Mouse (Mus musculus) heart, adult 18-20 months (tissue): ENCODE results near the gene Pld2. TPM values are rescaled to one million over a fixed set of nuclear protein-coding genes. Genes with fewer than 3 reads are reported as not detected.

ENCODE experiments used
- DNase-seq, 2 experiments: peaks; one replicate each; pipeline ENCODE4 v3.0.0; 2021 to 2022; ENCODE audit warnings: mixed read lengths in 1 of 2
- total RNA-seq, 2 experiments: library from RNA; stranded (reverse); gene quantifications; 2 replicates each; pipeline ENCODE4 v1.2.3; 2021

Gene Pld2
- total RNA-seq, 2 experiments from 2014 or later: 5.9 to 6.1 TPM

- DNase-seq: no peak
These were observed 39.1 kb downstream of the Pld2 start for GRCm38 (mm10) chr11:70578962-70579361.

DNA sequence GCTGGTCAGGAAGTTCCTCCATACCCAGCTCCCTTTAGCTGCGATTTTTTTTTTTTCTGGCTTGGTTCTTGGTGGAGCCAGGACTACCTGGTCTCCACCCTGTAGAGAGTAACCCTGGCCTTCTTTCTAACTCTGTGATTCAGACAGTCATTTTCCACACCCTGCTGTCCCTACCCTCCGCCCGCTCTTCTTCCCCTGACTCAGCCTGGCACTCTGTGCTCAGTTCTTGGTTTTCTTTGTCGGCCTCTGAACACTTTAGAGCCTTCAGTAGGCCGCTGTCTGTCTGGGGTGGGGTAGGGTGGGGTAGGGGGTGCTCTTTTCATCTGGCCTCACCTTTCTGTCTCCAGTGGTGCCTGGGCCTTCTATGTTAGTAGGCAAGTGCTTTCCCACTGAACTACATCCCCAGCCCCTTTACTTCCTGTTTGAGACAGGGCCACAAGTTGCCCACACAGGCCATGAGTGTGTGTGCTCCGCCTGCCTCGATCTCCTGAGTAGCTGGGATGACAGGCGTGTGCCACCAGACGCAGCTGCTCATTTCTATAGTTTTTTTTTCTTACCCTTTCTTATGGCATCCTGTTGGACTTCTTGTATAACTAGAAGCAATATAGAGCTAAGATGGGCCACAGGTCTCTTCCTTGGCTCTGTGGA lies 40.0 kb downstream of the Pld2 start:
- no peak for DNase-seq

GRCm38 (mm10) chr11:70580358-70580720 lies 40.5 kb downstream of the Pld2 start:
- DNase-seq: no peak

- no peak for DNase-seq
These were observed 41.1 kb downstream of the Pld2 start for GRCm38 (mm10) chr11:70580921-70581320.

- no peak for DNase-seq
These were observed 42.3 kb downstream of the Pld2 start for GRCm38 (mm10) chr11:70582196-70582595.

GRCm38 (mm10) chr11:70583022-70583714 lies 43.3 kb downstream of the Pld2 start:
- peak in 1 of 2 experiments; percentile 38 for DNase-seq

DNA sequence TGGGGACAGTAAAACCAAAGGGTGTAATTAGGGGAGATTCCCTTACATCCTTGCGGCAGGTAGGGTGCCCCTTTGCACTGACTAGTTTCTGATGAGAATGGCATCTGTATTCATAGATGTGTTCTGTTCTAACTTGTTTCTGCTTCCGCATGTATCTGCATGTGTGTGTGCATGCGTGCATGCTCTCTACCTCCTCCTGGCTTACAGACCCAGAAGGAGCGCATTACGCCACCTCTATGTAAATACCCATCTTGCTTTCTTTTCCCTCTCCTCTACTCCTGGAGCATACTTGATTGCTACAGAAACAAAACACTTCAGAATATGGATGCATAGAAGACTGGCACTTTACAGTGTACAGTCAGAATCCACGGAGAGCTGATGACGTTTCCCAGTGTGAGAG lies 43.9 kb downstream of the Pld2 start:
- no peak for DNase-seq

DNA sequence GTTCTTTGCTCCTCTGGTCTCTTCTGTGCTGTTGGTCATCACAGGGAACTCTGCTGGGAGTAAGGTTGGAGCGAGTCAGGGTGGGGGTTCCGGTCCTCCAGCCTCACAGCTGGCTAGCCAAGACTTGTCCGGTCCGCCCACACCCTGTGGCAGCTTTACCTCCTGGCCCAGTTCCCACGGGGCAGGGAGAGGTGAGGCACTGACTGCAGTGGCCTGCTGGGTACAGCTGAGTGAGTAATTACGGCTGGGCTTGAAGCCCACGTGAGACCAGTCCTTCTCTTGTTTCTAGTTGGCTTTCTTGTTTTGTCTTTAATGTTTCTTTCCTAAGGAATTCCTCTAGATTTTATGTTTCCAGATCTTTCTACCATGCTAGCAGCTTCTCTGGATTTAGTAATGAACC lies 45.6 kb downstream of the Pld2 start:
- peak; percentile 67 to 83 for DNase-seq

DNA sequence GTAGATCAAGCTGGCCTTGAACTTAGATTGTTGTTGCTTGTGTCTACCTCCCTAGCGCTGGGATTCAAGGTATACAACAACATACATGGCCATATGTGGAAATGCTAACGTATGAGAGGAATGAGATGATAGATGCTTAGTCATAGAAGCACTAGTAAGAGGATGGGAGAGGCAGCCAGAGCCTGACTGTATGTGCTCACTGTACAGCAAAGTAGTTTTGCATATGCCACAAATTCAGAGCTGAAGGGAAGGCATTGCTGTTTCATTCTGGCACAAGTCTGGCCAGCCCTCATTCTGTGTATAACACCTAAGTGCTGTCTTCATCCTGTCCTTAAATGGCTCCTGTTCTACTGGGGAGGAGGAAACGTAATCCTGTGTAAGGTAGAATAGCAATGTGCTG lies 46.4 kb downstream of the Pld2 start:
- no peak for DNase-seq

- peak in 1 of 2 experiments; percentile 29 for DNase-seq
These were observed 47.1 kb downstream of the Pld2 start for GRCm38 (mm10) chr11:70586954-70587353.

- DNase-seq: no peak
These were observed 51.9 kb downstream of the Pld2 start for GRCm38 (mm10) chr11:70591733-70592132.

DNA sequence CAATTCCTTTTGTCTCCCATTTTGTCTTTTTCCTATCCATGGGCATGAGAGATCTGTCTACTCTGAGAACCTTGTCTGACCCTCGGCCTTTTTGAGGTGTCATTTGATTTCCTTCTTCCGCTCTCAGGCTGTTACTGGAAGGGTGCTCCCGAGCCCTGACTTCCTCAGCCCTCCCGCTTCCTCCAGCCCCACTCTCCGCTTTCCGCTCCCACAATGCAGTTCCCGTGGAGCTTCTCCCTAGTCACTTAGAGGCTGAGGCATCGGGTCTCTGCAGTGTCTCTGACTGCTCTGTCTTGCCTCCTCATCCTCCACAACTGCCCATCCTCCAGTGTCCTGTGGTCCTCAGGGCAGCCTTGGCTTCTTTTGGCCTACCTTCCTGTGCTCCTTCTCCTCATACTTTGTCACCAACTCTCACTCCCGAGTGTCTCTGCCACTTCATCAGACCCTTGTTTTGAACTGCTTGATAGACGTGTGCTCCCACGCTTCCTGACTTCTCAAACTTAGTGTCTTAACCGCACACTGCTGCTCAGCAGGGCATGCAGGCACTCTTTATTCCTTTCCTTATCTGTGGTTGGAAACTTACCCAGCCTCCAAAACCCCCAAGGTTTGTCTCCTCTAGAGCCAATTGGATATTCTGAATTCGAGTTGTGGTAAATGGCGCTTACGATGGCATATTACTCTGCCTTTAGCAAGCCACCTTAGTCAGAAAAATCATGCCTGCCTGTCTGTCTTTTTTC lies 54.6 kb downstream of the Pld2 start:
- peak; percentile 50 to 80 for DNase-seq

- peak in 1 of 2 experiments; percentile 60 for DNase-seq
These were observed 55.8 kb downstream of the Pld2 start for GRCm38 (mm10) chr11:70595638-70596037.

- DNase-seq: no peak
These were observed 56.2 kb downstream of the Pld2 start for GRCm38 (mm10) chr11:70596094-70596493.

GRCm38 (mm10) chr11:70597301-70597700 lies 57.4 kb downstream of the Pld2 start:
- DNase-seq: no peak

GRCm38 (mm10) chr11:70598451-70598953 lies 58.6 kb downstream of the Pld2 start:
- DNase-seq: no peak

GRCm38 (mm10) chr11:70605024-70605566 lies 65.2 kb downstream of the Pld2 start:
- DNase-seq: peak; percentile 78 to 88

GRCm38 (mm10) chr11:70606717-70607116 lies 66.9 kb downstream of the Pld2 start:
- no peak for DNase-seq

DNA sequence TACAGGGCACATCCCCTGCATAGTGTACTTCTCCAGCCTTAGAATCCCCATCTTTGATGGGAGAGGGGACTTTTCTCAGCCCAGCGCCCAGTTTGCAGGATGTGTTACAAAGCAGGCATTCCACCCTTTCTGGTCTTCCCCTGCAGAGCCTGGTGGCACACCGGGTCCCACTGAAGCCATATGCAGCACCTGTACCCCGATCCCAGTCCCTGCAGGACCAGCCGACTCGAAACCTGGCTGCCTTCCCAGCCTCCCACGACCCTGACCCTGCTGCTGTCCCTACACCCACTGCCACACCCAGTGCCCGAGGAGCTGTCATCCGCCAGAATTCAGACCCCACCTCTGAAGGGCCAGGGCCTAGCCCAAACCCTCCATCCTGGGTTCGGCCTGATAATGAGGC lies 67.7 kb downstream of the Pld2 start:
- no peak for DNase-seq
